22 mouse cellular contexts compared by ENCODE assay signal in the genomic region with DNA sequence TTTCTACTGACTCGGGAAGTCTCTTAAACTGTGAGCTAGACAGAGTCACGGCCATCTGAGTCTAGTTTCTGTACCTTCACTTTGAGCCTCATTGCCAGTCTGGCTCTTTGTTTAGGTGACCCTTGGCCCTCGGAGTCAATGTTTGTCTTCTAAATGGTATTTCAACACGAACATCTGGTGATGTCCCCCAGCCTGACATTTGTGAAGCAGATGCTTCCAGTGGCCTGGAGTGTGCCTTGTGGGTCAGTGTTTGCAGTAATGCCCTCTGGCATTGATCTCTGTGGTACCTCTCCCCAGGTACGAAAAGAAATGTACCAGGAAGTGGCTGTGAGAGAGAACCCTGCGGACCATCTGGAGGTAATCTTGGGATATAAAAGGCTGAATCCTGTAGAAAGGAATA.
DNase-seq lines count a peak whose midpoint lies in the region; ATAC-seq lines count a peak whose summit lies in the region.
"Had no signal": no experiment of that assay in that cellular context is flagged by ENCODE, and none has a peak within 500 bp of the region (broad histone marks: within the 10 kb centered on the region; RNA-seq: fewer than 3 reads in every experiment).

No protein-coding gene starts in this region.

- no peak overlapping the region for H3K4me2 ChIP-seq in midbrain, embryonic 16.5 days (ENCODE audit: low read length)
- H3K4me2 ChIP-seq in liver, embryonic 15.5 days: no peak overlapping the region
- H3K4me2 ChIP-seq: embryonic facial prominence, embryonic 12.5 days; heart, embryonic 11.5 days; kidney, embryonic 15.5 days; limb, embryonic 13.5 days; lung, embryonic 15.5 days; midbrain, embryonic 12.5 days; neural tube, embryonic 12.5 days had no signal

- WGBS in midbrain, embryonic 10.5 days: 74% methylated on average over 6 of the region's 6 CpGs
- 84% methylated on average over 6 of the region's 6 CpGs for WGBS in midbrain, embryonic 16.5 days
- WGBS in liver, embryonic 15.5 days (ENCODE audit: insufficient replicate concordance): 61% methylated on average over 6 of the region's 6 CpGs

- DNase-seq in midbrain, embryonic 10.5 days (ENCODE audit: low spot score): peak; percentile 28
- peak; percentile 50 for DNase-seq in embryo, embryonic 9.5 days (ENCODE audit: extremely low spot score)
- no peak for DNase-seq in gastrocnemius, postnatal 14 days
- DNase-seq in layer of hippocampus, postnatal 10 days (ENCODE audit: low spot score in 2 of 2): no peak
- DNase-seq: adrenal gland, postnatal 10 days; cerebellum, adult 2 months; cerebellum, postnatal 25 days; kidney, postnatal 36 days; retina, postnatal 1 day; thymus, postnatal 36 days had no signal

- ATAC-seq in midbrain, embryonic 16.5 days: no peak
- ATAC-seq in liver, embryonic 15.5 days (ENCODE audit: insufficient read depth): peak; percentile 49
- ATAC-seq in activated CD4-positive, CD25-positive, alpha-beta regulatory T cell, adult 4 months: no peak
- ATAC-seq: intestine, postnatal 0 days had no signal

- H3K9me3 ChIP-seq in midbrain, embryonic 10.5 days (replicated peaks): no peaks in the 10 kb centered on the region
- H3K9me3 ChIP-seq in midbrain, embryonic 16.5 days (replicated peaks; ENCODE audit: control insufficient read depth, low read length, poor library complexity, severe bottlenecking): no peaks in the 10 kb centered on the region
- H3K9me3 ChIP-seq in liver, embryonic 15.5 days (replicated peaks): no peaks in the 10 kb centered on the region
- H3K9me3 ChIP-seq: embryonic facial prominence, embryonic 12.5 days; kidney, embryonic 15.5 days; limb, embryonic 13.5 days; lung, embryonic 15.5 days had no signal

- no peak overlapping the region for H3K4me3 ChIP-seq in midbrain, embryonic 10.5 days
- H3K4me3 ChIP-seq in midbrain, embryonic 16.5 days (ENCODE audit: low read depth, low read length): no peak overlapping the region
- H3K4me3 ChIP-seq in liver, embryonic 15.5 days (replicated peaks): no peak overlapping the region
- H3K4me3 ChIP-seq: embryonic facial prominence, embryonic 12.5 days; kidney, embryonic 15.5 days; limb, embryonic 13.5 days; lung, embryonic 15.5 days; midbrain, embryonic 12.5 days; neural tube, embryonic 12.5 days had no signal

- no peak overlapping the region for H3K9ac ChIP-seq in midbrain, embryonic 16.5 days (ENCODE audit: low read depth, low read length)
- no peak overlapping the region for H3K9ac ChIP-seq in liver, embryonic 15.5 days
- H3K9ac ChIP-seq: embryonic facial prominence, embryonic 12.5 days; kidney, embryonic 15.5 days; limb, embryonic 13.5 days; lung, embryonic 15.5 days; midbrain, embryonic 12.5 days; neural tube, embryonic 12.5 days had no signal

- H3K4me1 ChIP-seq in midbrain, embryonic 10.5 days: no peaks in the 10 kb centered on the region
- H3K4me1 ChIP-seq in midbrain, embryonic 16.5 days (ENCODE audit: control insufficient read depth, insufficient read depth, low read length): no peaks in the 10 kb centered on the region
- peaks cover 7% of the 10 kb centered on the region; the same call in 1 of the 2 replicates for H3K4me1 ChIP-seq in liver, embryonic 15.5 days (replicated peaks)
- H3K4me1 ChIP-seq: kidney, embryonic 15.5 days; limb, embryonic 13.5 days; lung, embryonic 15.5 days; midbrain, embryonic 12.5 days; neural tube, embryonic 12.5 days had no signal

- intact Hi-C loops in gastrocnemius, postnatal 14 days (cut with DNase I; ENCODE audit: low total_unique reads): no loop called here

- no peak overlapping the region for H3K27ac ChIP-seq in midbrain, embryonic 10.5 days (replicated peaks)
- no peak overlapping the region for H3K27ac ChIP-seq in midbrain, embryonic 16.5 days (ENCODE audit: low read length)
- H3K27ac ChIP-seq in liver, embryonic 15.5 days (replicated peaks): no peak overlapping the region
- H3K27ac ChIP-seq: embryonic facial prominence, embryonic 12.5 days; kidney, embryonic 15.5 days; limb, embryonic 13.5 days; lung, embryonic 15.5 days; macrophage; midbrain, embryonic 12.5 days; neural tube, embryonic 12.5 days had no signal

- H3K27me3 ChIP-seq in midbrain, embryonic 10.5 days (ENCODE audit: low read depth, poor library complexity, severe bottlenecking): no peaks in the 10 kb centered on the region
- H3K27me3 ChIP-seq in midbrain, embryonic 16.5 days (ENCODE audit: control insufficient read depth, insufficient read depth, low read depth, low read length): no peaks in the 10 kb centered on the region
- no peaks in the 10 kb centered on the region for H3K27me3 ChIP-seq in liver, embryonic 15.5 days
- H3K27me3 ChIP-seq: embryonic facial prominence, embryonic 12.5 days; kidney, embryonic 15.5 days; limb, embryonic 13.5 days; lung, embryonic 15.5 days; midbrain, embryonic 12.5 days; neural tube, embryonic 12.5 days had no signal

- H3K36me3 ChIP-seq in midbrain, embryonic 10.5 days: no peaks in the 10 kb centered on the region
- no peaks in the 10 kb centered on the region for H3K36me3 ChIP-seq in midbrain, embryonic 16.5 days (ENCODE audit: control insufficient read depth, insufficient read depth, low read length)
- no peaks in the 10 kb centered on the region for H3K36me3 ChIP-seq in liver, embryonic 15.5 days (replicated peaks)
- H3K36me3 ChIP-seq: embryonic facial prominence, embryonic 12.5 days; kidney, embryonic 15.5 days; limb, embryonic 13.5 days; lung, embryonic 15.5 days; midbrain, embryonic 12.5 days; neural tube, embryonic 12.5 days had no signal

Comparison
In these comparisons a context has a peak if more than half of its experiments do, and no peak if none do; other contexts are left out.
1. DNase-seq: peak in midbrain, embryonic 10.5 days (single experiment) and embryo, embryonic 9.5 days (single experiment); none in gastrocnemius, postnatal 14 days (single experiment) and layer of hippocampus, postnatal 10 days (0 of 2).